Mouse (Mus musculus) spleen, adult 18-20 months (tissue): ENCODE measurements around the gene Rps28.
A peak's percentile ranks its signal among the peaks of the same experiment; 100 is the strongest.
"Not testable (repeated sequence)": the region's sequence is repeated elsewhere in the genome, so short reads cannot be mapped to it uniquely, and the experiment has no call there.

Experiments used
- DNase-seq, 2 experiments: peaks; one replicate each; pipeline ENCODE4 v3.0.0; 2022; ENCODE audit warnings: mixed read lengths in 2 of 2

Gene Rps28

GRCm38 (mm10) chr17:33824084-33824996 is at the start of gene Rps28, which contains the start of gene Ndufa7:
TSS of gene Rps28 (minus strand) at chr17:33824562.
TSS of gene Ndufa7 (plus strand) at chr17:33824572.
- DNase-seq = peak; percentile 97 to 99

- not testable (repeated sequence) for DNase-seq
Measured at GRCm38 (mm10) chr17:33873537-33873936, 49.2 kb upstream of the Rps28 start, which contains the start of gene Gm7029. TSS of gene Gm7029 (plus strand) at chr17:33873837.

GRCm38 (mm10) chr17:33865330-33866030 is 41.1 kb upstream of the Rps28 start:
- DNase-seq = peak; percentile 20 to 53

GRCm38 (mm10) chr17:33857816-33858215 is 33.5 kb upstream of the Rps28 start:
- no peak for DNase-seq

GRCm38 (mm10) chr17:33851331-33851730 is 27.0 kb upstream of the Rps28 start:
- DNase-seq = no peak

- no peak for DNase-seq
Measured at GRCm38 (mm10) chr17:33848139-33848538, 23.8 kb upstream of the Rps28 start.

GRCm38 (mm10) chr17:33844196-33844595 is 19.8 kb upstream of the Rps28 start:
- no peak for DNase-seq

GRCm38 (mm10) chr17:33842966-33843795 is 18.8 kb upstream of the Rps28 start, which contains the start of gene Cd320:
TSS of gene Cd320 (plus strand) at chr17:33843091.
- peak; percentile 82 to 91 for DNase-seq

- DNase-seq = no peak
Measured at GRCm38 (mm10) chr17:33829561-33829960, 5.2 kb upstream of the Rps28 start.

GRCm38 (mm10) chr17:33828892-33829291 is 4.5 kb upstream of the Rps28 start:
- DNase-seq = no peak

- peak in 1 of 2 experiments; percentile 50 for DNase-seq
Measured at GRCm38 (mm10) chr17:33826850-33827249, 2.5 kb upstream of the Rps28 start.

- no peak for DNase-seq
Measured at GRCm38 (mm10) chr17:33825462-33825861, 1.1 kb upstream of the Rps28 start.

GRCm38 (mm10) chr17:33824997-33825330 is 602 bp upstream of the Rps28 start:
- not testable (repeated sequence) for DNase-seq

- DNase-seq = not testable (repeated sequence)
Measured at GRCm38 (mm10) chr17:33823171-33823570, 1.2 kb downstream of the Rps28 start.

GRCm38 (mm10) chr17:33822436-33822959 is 1.9 kb downstream of the Rps28 start:
- no peak for DNase-seq

GRCm38 (mm10) chr17:33817969-33818643 is 6.3 kb downstream of the Rps28 start:
- DNase-seq = no peak

- DNase-seq = peak; percentile 71 to 76
Measured at GRCm38 (mm10) chr17:33817184-33817968, 7.0 kb downstream of the Rps28 start.

GRCm38 (mm10) chr17:33816612-33817011 is 7.8 kb downstream of the Rps28 start:
- no peak for DNase-seq

GRCm38 (mm10) chr17:33815399-33815798 is 9.0 kb downstream of the Rps28 start:
- DNase-seq = no peak

- no peak for DNase-seq
Measured at GRCm38 (mm10) chr17:33812990-33813389, 11.4 kb downstream of the Rps28 start.

GRCm38 (mm10) chr17:33812475-33812874 is 11.9 kb downstream of the Rps28 start:
- DNase-seq = no peak
